Comparison of ENCODE assay signal across 18 mouse cellular contexts in genomic region chr17:89082897-89083296, GRCm38 (mm10).
"Had no signal": no experiment of that assay in that cellular context is flagged by ENCODE, and none has a peak within 500 bp of the region (broad histone marks: within the 10 kb centered on the region; RNA-seq: fewer than 3 reads in every experiment).

No protein-coding gene starts in this region.

- H3K4me3 ChIP-seq: midbrain, embryonic 10.5 days; midbrain, embryonic 12.5 days; midbrain, embryonic 15.5 days; myocyte; neural tube, embryonic 13.5 days; neural tube, embryonic 15.5 days had no signal

- H3K4me2 ChIP-seq: lung, embryonic 14.5 days; midbrain, embryonic 12.5 days; midbrain, embryonic 15.5 days; neural tube, embryonic 13.5 days; neural tube, embryonic 15.5 days had no signal

- H3K27ac ChIP-seq: midbrain, embryonic 10.5 days; midbrain, embryonic 12.5 days; midbrain, embryonic 15.5 days; neural tube, embryonic 13.5 days; neural tube, embryonic 15.5 days had no signal

- H3K4me1 ChIP-seq: midbrain, embryonic 10.5 days; midbrain, embryonic 12.5 days; neural tube, embryonic 13.5 days; neural tube, embryonic 15.5 days had no signal

- DNase-seq: lung, adult 18-20 months; lung, embryonic 14.5 days; lung, postnatal 10 days; lung, postnatal 4 days; retina, postnatal 1 day; right cerebral cortex, adult 18-20 months; right cerebral cortex, postnatal 25 days; right cerebral cortex, postnatal 4 days; spleen, adult 18-20 months; thymus, adult 18-20 months; thymus, postnatal 14 days; thymus, postnatal 36 days had no signal

- H3K27me3 ChIP-seq: midbrain, embryonic 12.5 days; midbrain, embryonic 15.5 days; neural tube, embryonic 13.5 days; neural tube, embryonic 15.5 days had no signal

- H3K36me3 ChIP-seq: midbrain, embryonic 10.5 days; midbrain, embryonic 12.5 days; midbrain, embryonic 15.5 days; neural tube, embryonic 13.5 days; neural tube, embryonic 15.5 days had no signal

- ATAC-seq: midbrain, embryonic 15.5 days had no signal

- H3K9me3 ChIP-seq: midbrain, embryonic 10.5 days; midbrain, embryonic 12.5 days; midbrain, embryonic 15.5 days; neural tube, embryonic 13.5 days; neural tube, embryonic 15.5 days had no signal

- H3K9ac ChIP-seq: lung, embryonic 14.5 days; midbrain, embryonic 12.5 days; midbrain, embryonic 15.5 days; neural tube, embryonic 13.5 days; neural tube, embryonic 15.5 days had no signal
